Mouse (Mus musculus) ovary, adult 10 weeks (tissue): ENCODE data around the gene Rrp12. TPM values are rescaled to one million over a fixed set of nuclear protein-coding genes. Genes with fewer than 3 reads are reported as not detected.

Source experiments
- polyA plus RNA-seq: library from polyadenylated mRNA; stranded (reverse); fragments of 350-450 nt; fragmentation: Illumina TruSeq; extraction: RNeasy Lipid Tissue Mini Kit (QIAGEN cat#74804); gene quantifications from one replicate; pipeline ENCODE4 v1.2.3, GENCODE M21; 2014

The Rrp12 gene
- polyA plus RNA-seq, result 0.68 TPM

DNA sequence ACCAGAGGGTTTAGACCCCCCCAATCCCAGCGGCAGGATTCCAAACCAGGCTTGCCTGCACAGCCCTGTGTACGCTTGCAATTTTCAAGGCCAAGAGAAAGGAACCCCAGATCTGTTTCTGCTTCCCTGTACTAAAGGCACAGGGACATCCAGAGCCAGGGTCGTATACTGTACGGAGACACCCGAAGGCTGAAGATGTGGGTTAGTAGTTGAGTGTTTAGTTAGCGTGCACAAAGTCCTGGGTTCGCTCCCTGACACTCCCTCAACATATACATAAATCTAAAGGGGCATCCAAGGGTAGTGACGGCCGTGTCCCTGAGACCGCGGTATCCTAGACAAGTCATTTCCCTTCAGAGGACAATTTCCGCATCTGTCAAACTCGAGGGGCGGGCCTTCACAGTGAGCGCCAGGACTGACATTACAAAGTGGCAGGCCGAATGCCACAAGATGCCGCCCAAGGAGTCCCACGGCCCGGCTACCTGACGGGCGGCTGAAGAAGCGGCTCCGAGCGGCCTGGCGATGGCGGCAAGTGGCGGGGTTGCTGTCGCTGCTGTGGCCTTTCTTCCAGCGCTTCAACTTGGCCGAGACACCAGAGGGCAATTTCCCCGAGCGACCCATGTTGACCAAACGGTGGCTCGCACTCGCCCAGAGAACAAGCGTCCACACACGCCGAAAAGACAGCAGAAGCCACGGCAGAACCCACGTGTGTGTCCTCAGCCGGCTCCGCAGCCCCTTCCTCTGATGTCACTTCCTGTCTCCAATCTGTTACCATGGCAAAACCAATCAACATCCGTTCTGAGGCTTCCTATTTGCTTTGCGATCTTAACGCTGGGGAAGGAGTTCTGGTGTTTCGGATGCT is at the start of gene Rrp12:
Rrp12 (minus strand) TSS at position 714 of the 859 bp plus-strand sequence.

DNA sequence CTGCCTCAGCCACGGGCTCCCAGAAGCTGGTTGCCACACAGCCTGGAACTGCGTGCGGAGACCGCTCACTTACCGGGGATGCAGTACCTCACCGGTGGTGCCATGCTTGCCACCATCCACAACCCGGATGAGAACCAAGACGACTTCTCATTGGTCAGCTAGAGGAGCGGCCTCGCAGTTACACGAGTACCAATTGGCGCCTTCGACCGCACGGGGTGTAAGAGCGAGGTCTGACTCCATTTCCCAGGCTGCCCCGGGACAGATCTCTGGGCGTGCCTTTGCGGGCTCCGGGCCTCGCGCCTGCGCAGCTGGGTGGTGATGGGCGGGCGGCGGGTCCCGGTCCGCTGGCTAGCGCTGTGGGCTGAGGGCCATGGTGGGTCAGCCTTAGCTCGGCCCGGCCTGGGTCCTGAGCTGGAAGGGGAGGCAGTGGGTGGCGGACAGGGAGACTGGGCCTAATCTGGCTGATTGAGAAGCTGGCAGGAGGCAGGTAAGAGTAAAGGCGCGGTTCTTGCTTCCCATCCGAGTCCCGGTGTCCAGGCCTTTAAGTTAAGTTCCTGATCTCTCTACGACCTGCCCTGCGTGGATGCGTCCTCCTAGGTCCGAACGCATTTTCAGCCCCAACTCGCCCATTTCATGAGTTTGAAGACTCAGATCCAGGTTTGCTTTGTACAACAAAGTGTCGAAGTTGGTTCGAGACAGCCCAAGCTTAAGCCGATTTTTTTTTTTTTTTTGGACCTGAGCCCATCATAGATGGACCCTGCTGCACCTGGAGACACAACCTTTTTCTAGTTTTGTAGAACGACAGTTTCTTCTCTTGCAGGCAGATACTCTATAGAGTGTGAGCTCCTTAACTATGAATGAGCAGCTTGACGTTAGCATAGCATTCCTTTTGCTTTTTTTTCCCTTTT is 37.5 kb upstream of the Rrp12 start, which contains the start of the genes Exosc1 and Zdhhc16:
Exosc1 (minus strand) TSS at position 245 of the 908 bp plus-strand sequence.
Zdhhc16 (plus strand) TSS at position 302 of the 908 bp plus-strand sequence.

DNA sequence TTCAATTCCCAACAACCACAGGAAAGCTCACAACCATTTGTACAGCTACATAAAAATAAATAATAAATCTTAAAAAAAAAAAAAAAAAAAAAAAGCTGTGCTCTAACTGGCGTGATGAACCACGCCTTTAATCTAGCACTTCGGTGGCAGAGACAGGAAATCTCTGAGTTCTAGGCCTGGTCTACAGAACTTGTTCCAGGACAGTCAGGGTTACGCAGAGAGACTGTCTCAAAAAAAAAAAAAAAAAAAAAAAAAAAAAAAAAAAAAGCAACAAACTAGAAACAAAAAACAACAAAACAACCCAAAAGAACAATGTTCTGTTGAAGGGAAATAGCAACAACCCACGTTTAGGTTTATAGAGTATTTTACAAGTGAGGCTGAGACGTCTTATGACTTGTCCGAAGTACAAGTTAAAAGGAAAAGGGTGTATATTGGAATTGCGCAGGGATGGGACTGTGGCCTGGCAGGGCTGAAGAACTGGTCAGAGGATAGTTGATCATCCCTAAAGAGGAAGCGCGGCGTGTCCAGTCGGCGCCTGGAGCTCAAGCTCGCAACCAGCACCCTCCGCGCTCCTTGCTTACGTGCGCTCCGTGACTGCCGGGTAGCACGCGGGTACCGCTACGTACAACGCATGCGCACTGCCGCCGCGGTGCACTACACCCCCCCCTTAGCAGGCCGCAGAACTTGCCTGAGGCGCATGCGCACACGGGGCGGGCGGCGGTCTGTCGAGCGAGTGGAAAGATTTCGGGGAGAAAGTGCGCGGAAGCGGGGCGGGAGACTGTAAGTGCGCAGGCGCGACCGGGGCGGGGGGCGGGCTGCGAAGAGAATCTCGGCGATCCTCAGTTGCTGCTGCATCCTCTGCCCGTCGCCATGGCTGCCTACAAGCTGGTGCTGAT is 15.5 kb upstream of the Rrp12 start, which contains the start of gene Pgam1:
Pgam1 (plus strand) TSS at position 746 of the 896 bp plus-strand sequence.

DNA sequence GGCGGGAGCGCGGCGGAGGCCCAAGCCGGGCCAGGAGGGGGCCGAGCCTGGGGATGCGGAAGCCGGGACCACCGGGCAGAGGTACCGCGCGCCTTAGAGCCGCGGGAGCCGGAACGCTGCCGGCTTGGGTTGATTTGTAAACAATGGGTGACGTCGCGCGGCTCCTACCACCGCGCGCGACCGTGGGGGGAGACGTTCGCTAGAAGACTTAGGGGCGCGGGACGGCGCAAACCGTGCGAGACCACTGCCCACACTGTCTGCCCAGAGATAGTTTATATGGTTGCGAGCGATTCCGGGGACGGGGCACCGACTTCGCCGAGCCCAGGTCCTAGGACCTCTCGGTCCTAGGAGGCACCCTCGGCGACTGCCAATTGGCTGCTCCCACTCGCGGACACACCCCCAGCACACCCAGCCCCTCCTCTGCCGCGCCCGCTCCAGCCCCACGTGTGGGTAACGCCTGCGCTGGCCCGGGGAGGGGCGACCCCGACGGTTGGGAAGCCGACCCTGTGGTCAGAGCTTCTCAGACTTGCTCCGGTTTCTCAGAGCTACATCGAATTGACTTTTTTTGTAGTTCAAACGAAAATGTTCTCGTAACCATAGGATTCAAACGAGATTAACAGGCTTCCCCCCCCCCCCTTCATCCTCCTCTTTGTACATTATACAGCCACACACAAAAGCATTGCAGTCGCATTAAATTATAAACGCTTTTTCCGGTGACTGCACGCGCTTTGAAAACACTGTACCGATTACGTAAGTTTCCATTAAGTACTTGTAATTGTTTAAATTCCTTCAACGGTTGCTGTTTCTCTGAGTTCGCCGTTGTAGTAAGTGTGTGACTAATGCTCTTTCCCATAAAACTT is 47.8 kb downstream of the Rrp12 start, which contains the start of gene Frat2:
Frat2 (minus strand) TSS at position 141 of the 860 bp plus-strand sequence.

DNA sequence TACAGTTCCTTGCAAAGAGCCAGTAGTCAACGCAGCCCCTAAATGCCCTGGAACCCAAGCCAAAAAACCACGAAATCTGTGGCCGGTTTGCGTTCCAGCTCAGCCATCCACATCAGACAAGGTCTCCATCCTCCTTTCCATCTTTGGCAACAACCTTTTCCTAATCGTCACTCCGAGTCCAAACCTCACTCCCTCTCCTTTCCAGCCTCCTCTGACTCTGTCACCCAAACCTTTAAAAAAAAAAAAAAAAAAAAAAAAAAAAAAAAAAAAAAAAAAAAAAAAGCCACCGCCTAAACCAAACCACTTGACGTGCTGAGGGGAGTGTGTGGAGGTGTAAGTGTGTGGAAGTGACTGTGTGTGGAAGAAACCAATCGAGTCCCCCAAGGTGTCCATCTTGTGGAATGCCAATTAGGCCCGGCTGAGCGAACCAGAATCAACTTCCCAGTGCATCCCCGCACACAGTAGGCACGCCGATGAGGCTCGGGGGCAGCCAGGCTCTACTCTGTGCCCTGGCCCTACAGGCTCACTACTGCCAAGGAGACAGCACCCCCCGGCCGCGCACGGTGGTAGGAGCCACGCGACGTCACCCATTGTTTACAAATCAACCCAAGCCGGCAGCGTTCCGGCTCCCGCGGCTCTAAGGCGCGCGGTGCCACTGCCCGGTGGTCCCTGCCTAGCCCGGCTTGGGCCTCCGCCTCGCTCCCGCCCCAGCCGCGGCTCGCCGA is 66.4 kb downstream of the Rrp12 start, which contains the start of gene Frat1:
Frat1 (plus strand) TSS at position 590 of the 725 bp plus-strand sequence.

Other genes starting within 250 kb of the Rrp12 start
- gene Slit1, start 152.5 kb downstream of the Rrp12 start, polyA plus RNA-seq, result not detected
- 17.0 TPM for gene Arhgap19, start 94.1 kb downstream of the Rrp12 start, polyA plus RNA-seq
- 1.7 TPM for gene Frat1, start 66.2 kb downstream of the Rrp12 start, polyA plus RNA-seq
- gene Frat2, start 48.0 kb downstream of the Rrp12 start, polyA plus RNA-seq, result 3.8 TPM
- 285 TPM for gene Pgam1, start 15.8 kb upstream of the Rrp12 start, polyA plus RNA-seq
- 35.4 TPM for gene Exosc1, start 37.2 kb upstream of the Rrp12 start, polyA plus RNA-seq
- 24.1 TPM for gene Zdhhc16, start 37.3 kb upstream of the Rrp12 start, polyA plus RNA-seq
- 6.7 TPM for gene Mms19, start 85.0 kb upstream of the Rrp12 start, polyA plus RNA-seq
- not detected for gene Ubtd1, start 85.6 kb upstream of the Rrp12 start, polyA plus RNA-seq
- not detected for gene Ankrd2, start 139.8 kb upstream of the Rrp12 start, polyA plus RNA-seq
- 0.37 TPM for gene Hoga1, start 149.4 kb upstream of the Rrp12 start, polyA plus RNA-seq
- not detected for gene 4933411K16Rik, start 156.1 kb upstream of the Rrp12 start, polyA plus RNA-seq
- 1.2 TPM for gene Morn4, start 190.2 kb upstream of the Rrp12 start, polyA plus RNA-seq
- gene Pi4k2a, start 194.3 kb upstream of the Rrp12 start, polyA plus RNA-seq, result 6.4 TPM
- 1.1 TPM for gene Avpi1, start 232.9 kb upstream of the Rrp12 start, polyA plus RNA-seq